Mouse (Mus musculus) liver, adult 2 months (tissue): Measurements from ENCODE around the gene Setdb1.

Experiments used
- CTCF ChIP-seq: fragments of 200-500 bp; IDR thresholded peaks from 2 replicates; pipeline ENCODE4 v1.5.1; 2011; ENCODE audit warnings: low read depth, low read length, control low read depth
- POLR2A ChIP-seq: fragments of 200-500 bp; IDR thresholded peaks from 2 replicates; pipeline ENCODE4 v1.6.1; 2011; ENCODE audit warnings: low read length, control low read depth; ENCODE audit not compliant: insufficient read depth; ENCODE audit errors: extremely low read depth

- TF ChIP-seq CTCF = no peak
- no peak for TF ChIP-seq POLR2A
Observed at GRCm38 (mm10) chr3:95274453-95274852, 82.5 kb downstream of the Setdb1 start.
